Mouse (Mus musculus) bone marrow, adult 2 months (tissue): ENCODE measurements around the gene Htra2.

Experiments used
- CTCF ChIP-seq: fragments of 200-500 bp; IDR thresholded peaks from 2 replicates; pipeline ENCODE4 v1.5.1; 2011; ENCODE audit warnings: low read length, control low read depth; ENCODE audit not compliant: control insufficient read depth, insufficient read depth
- POLR2A ChIP-seq: fragments of 200-500 bp; IDR thresholded peaks from 2 replicates; pipeline ENCODE4 v1.6.1; 2011; ENCODE audit warnings: low read depth, mild to moderate bottlenecking, control low read depth, low read length, borderline replicate concordance; ENCODE audit not compliant: control insufficient read depth

DNA sequence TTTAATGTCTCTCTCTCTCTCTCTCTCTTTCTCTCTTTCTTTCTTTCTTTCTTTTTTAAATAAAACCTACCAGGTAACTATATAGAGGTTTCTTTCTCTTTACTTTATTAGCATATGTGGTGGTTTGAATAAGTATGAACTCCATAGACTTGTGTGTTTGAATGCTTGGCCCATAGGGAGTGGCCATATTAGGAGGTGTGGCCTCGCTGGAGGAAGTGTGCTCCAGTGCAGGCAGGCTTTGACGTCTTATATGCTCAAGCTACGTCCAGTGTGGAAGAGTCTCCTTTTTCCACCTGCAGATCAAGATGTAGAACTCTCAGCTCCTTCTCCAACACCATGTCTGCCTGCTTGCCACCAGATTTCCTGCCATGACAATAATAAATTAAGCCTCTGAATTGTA lies 36.0 kb downstream of the Htra2 start:
- TF ChIP-seq CTCF = no peak
- TF ChIP-seq POLR2A = no peak
